In genomic region chr7:104175085-104175484, GRCm38 (mm10) we compare ENCODE assay signal across 42 mouse cellular contexts. TPM values are rescaled to one million over a fixed set of nuclear protein-coding genes. Genes with fewer than 3 reads are reported as not detected.
"Had no signal": no experiment of that assay in that cellular context is flagged by ENCODE, and none has a peak within 500 bp of the region (broad histone marks: within the 10 kb centered on the region; RNA-seq: fewer than 3 reads in every experiment).

No protein-coding gene starts in this region.

- H3K27ac ChIP-seq: heart, embryonic 10.5 days; heart, embryonic 13.5 days; heart, embryonic 15.5 days; hindbrain, embryonic 10.5 days; hindbrain, embryonic 13.5 days; hindbrain, embryonic 14.5 days; hindbrain, embryonic 15.5 days; hindbrain, postnatal 0 days; intestine, embryonic 15.5 days; kidney, embryonic 15.5 days; kidney, postnatal 0 days; layer of hippocampus, adult 2 months; left cerebral cortex, adult 2 months had no signal

- H3K4me2 ChIP-seq: heart, embryonic 11.5 days; heart, embryonic 12.5 days; heart, embryonic 13.5 days; heart, embryonic 15.5 days; hindbrain, embryonic 13.5 days; hindbrain, embryonic 14.5 days; hindbrain, embryonic 15.5 days; intestine, embryonic 15.5 days; kidney, embryonic 15.5 days had no signal

- H3K36me3 ChIP-seq: heart, embryonic 10.5 days; heart, embryonic 12.5 days; heart, embryonic 13.5 days; heart, embryonic 15.5 days; hindbrain, embryonic 10.5 days; hindbrain, embryonic 13.5 days; hindbrain, embryonic 15.5 days; intestine, embryonic 15.5 days; kidney, embryonic 15.5 days had no signal

- H3K9ac ChIP-seq: heart, embryonic 12.5 days; heart, embryonic 13.5 days; heart, embryonic 15.5 days; hindbrain, embryonic 13.5 days; hindbrain, embryonic 14.5 days; hindbrain, embryonic 15.5 days; intestine, embryonic 15.5 days; kidney, embryonic 15.5 days had no signal

- H3K4me3 ChIP-seq: heart, embryonic 10.5 days; heart, embryonic 12.5 days; heart, embryonic 13.5 days; heart, embryonic 15.5 days; hindbrain, embryonic 10.5 days; hindbrain, embryonic 13.5 days; hindbrain, embryonic 15.5 days; intestine, embryonic 15.5 days; kidney, embryonic 15.5 days; layer of hippocampus, adult 2 months; left cerebral cortex, adult 2 months had no signal

- H3K9me3 ChIP-seq: heart, embryonic 10.5 days; heart, embryonic 13.5 days; heart, embryonic 15.5 days; hindbrain, embryonic 10.5 days; hindbrain, embryonic 13.5 days; hindbrain, embryonic 15.5 days; intestine, embryonic 15.5 days; kidney, embryonic 15.5 days had no signal

- DNase-seq: heart, postnatal 10 days; heart, postnatal 14 days; heart, postnatal 36 days; heart, postnatal 4 days; kidney, adult 11 months; kidney, adult 18-20 months; kidney, adult 2 months; kidney, adult 8-10 months; kidney, adult 9 months; kidney, postnatal 10 days; kidney, postnatal 14 days; kidney, postnatal 25 days; kidney, postnatal 36 days; kidney, postnatal 4 days; layer of hippocampus, adult 9-11 months; layer of hippocampus, postnatal 36 days had no signal

- ATAC-seq: hindbrain, embryonic 16.5 days; hindbrain, postnatal 0 days; inflammation-experienced regulatory T-cells, adult 6 months; intestine, embryonic 15.5 days; intestine, embryonic 16.5 days; intestine, postnatal 0 days had no signal

- H3K4me1 ChIP-seq: heart, embryonic 10.5 days; heart, embryonic 12.5 days; heart, embryonic 13.5 days; heart, embryonic 15.5 days; hindbrain, embryonic 10.5 days; hindbrain, embryonic 13.5 days; hindbrain, embryonic 15.5 days; intestine, embryonic 15.5 days; kidney, embryonic 15.5 days had no signal

- H3K27me3 ChIP-seq: heart, embryonic 12.5 days; heart, embryonic 13.5 days; heart, embryonic 15.5 days; hindbrain, embryonic 13.5 days; hindbrain, embryonic 15.5 days; intestine, embryonic 15.5 days; kidney, embryonic 15.5 days had no signal

RNA-seq across cellular contexts. Expression of gene Olfr648, which starts 8.1 kb away (rescaled TPM):
- polyA plus RNA-seq: kidney, adult 2 months had no signal

RNA-seq across cellular contexts. Expression of gene Olfm5, which starts 10.5 kb away (rescaled TPM):
- polyA plus RNA-seq: heart, embryonic 10.5 days; heart, embryonic 11.5 days; heart, embryonic 12.5 days; heart, embryonic 13.5 days; heart, embryonic 14.5 days; heart, embryonic 15.5 days; heart, postnatal 0 days; hindbrain, embryonic 10.5 days; hindbrain, embryonic 13.5 days; hindbrain, embryonic 14.5 days; hindbrain, embryonic 15.5 days; hindbrain, embryonic 16.5 days; hindbrain, postnatal 0 days; inflammation-experienced regulatory T-cells, adult 6 months; intestine, embryonic 14.5 days; intestine, embryonic 15.5 days; intestine, embryonic 16.5 days; intestine, postnatal 0 days; kidney, adult 2 months; kidney, embryonic 14.5 days; kidney, embryonic 15.5 days; kidney, embryonic 16.5 days; kidney, postnatal 0 days; large intestine, adult 2 months had no signal

RNA-seq across cellular contexts. Expression of gene Olfr649, which starts 20.7 kb away (rescaled TPM):
- polyA plus RNA-seq: heart, embryonic 10.5 days; heart, embryonic 11.5 days; heart, embryonic 12.5 days; heart, embryonic 13.5 days; heart, embryonic 14.5 days; heart, embryonic 15.5 days; heart, embryonic 16.5 days; heart, postnatal 0 days; hindbrain, embryonic 10.5 days; hindbrain, embryonic 13.5 days; hindbrain, embryonic 14.5 days; hindbrain, embryonic 15.5 days; hindbrain, embryonic 16.5 days; hindbrain, postnatal 0 days; inflammation-experienced regulatory T-cells, adult 6 months; intestine, embryonic 14.5 days; intestine, embryonic 15.5 days; intestine, embryonic 16.5 days; intestine, postnatal 0 days; kidney, adult 2 months; kidney, embryonic 14.5 days; kidney, embryonic 15.5 days; kidney, embryonic 16.5 days; kidney, postnatal 0 days; large intestine, adult 2 months had no signal

RNA-seq across cellular contexts. Expression of gene Ubqlnl, which starts 24.7 kb away (rescaled TPM):
- polyA plus RNA-seq: heart, embryonic 10.5 days; heart, embryonic 11.5 days; heart, embryonic 12.5 days; heart, embryonic 13.5 days; heart, embryonic 14.5 days; heart, embryonic 15.5 days; heart, embryonic 16.5 days; heart, postnatal 0 days; hindbrain, embryonic 10.5 days; hindbrain, embryonic 13.5 days; hindbrain, embryonic 14.5 days; hindbrain, embryonic 15.5 days; hindbrain, embryonic 16.5 days; hindbrain, postnatal 0 days; inflammation-experienced regulatory T-cells, adult 6 months; intestine, embryonic 14.5 days; intestine, embryonic 15.5 days; intestine, embryonic 16.5 days; intestine, postnatal 0 days; kidney, adult 2 months; kidney, embryonic 14.5 days; kidney, embryonic 15.5 days; kidney, embryonic 16.5 days; kidney, postnatal 0 days; large intestine, adult 2 months had no signal

RNA-seq across cellular contexts. Expression of gene Ubqln3, which starts 32.0 kb away (rescaled TPM):
- polyA plus RNA-seq: heart, embryonic 10.5 days; heart, embryonic 11.5 days; heart, embryonic 12.5 days; heart, embryonic 13.5 days; heart, embryonic 14.5 days; heart, embryonic 15.5 days; heart, embryonic 16.5 days; heart, postnatal 0 days; hindbrain, embryonic 10.5 days; hindbrain, embryonic 13.5 days; hindbrain, embryonic 14.5 days; hindbrain, embryonic 15.5 days; hindbrain, embryonic 16.5 days; hindbrain, postnatal 0 days; inflammation-experienced regulatory T-cells, adult 6 months; intestine, embryonic 14.5 days; intestine, embryonic 15.5 days; intestine, embryonic 16.5 days; intestine, postnatal 0 days; kidney, embryonic 14.5 days; kidney, embryonic 15.5 days; kidney, embryonic 16.5 days; kidney, postnatal 0 days; large intestine, adult 2 months had no signal
